Mouse (Mus musculus) cortical plate, adult 2 months (tissue): Measurements from ENCODE around the gene Sfxn1. TPM values are rescaled to one million over a fixed set of nuclear protein-coding genes. Genes with fewer than 3 reads are reported as not detected.
A peak's percentile ranks its signal among the peaks of the same experiment; 100 is the strongest.

Experiments
- H3K27ac ChIP-seq: fragments of 200-500 bp; 2 replicates; pipeline ENCODE4 v1.5.1; 2012; ENCODE audit warnings: low read length, control low read depth, inconsistent platforms; ENCODE audit not compliant: insufficient read depth
- H3K4me1 ChIP-seq: fragments of 200-500 bp; 2 replicates; pipeline ENCODE4 v1.6.1; 2011; ENCODE audit warnings: low read length; ENCODE audit not compliant: control insufficient read depth, insufficient read depth
- H3K4me3 ChIP-seq: fragments of 200-500 bp; 2 replicates; pipeline ENCODE4 v1.5.1; 2011; ENCODE audit warnings: mild to moderate bottlenecking, low read length, control low read depth; ENCODE audit not compliant: insufficient read depth
- CTCF ChIP-seq: fragments of 200-500 bp; IDR thresholded peaks from 2 replicates; pipeline ENCODE4 v1.5.1; 2011; ENCODE audit warnings: mild to moderate bottlenecking, control low read depth, low read length; ENCODE audit not compliant: insufficient read depth; ENCODE audit errors: extremely low read depth
- POLR2A ChIP-seq: fragments of 200-500 bp; IDR thresholded peaks from 2 replicates; pipeline ENCODE4 v1.6.1; 2011; ENCODE audit warnings: mild to moderate bottlenecking, low read length, control low read depth; ENCODE audit not compliant: insufficient read depth; ENCODE audit errors: extremely low read depth
- polyA plus RNA-seq: library from polyadenylated mRNA; depleted of rRNA; stranded (reverse); fragments of >200 nt; gene quantifications from 2 replicates; pipeline ENCODE4 v1.2.3, GENCODE M21; 2012

Gene Sfxn1
- polyA plus RNA-seq, 1 experiment, result 42.7 TPM

DNA sequence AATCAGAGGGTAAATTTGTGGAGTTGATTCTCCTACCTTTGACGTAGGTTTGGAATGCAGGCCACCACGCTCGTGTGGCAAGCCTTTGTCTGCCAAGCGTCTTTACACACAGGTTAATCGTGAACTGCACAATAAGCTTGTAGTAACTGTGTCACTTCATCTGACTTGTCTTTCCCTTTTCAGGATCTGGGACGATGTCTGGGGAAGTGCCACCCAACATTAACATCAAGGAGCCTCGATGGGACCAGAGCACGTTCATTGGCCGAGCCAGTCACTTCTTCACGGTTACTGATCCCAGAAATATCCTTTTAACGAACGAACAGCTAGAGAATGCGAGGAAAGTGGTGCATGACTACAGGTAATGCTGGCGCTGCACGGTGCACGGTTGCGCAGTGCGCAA lies 13.6 kb downstream of the Sfxn1 start:
- Histone ChIP-seq H3K4me3 (no peak overlapping the region), H3K27ac (no peak overlapping the region), H3K4me1 (no peaks in the 10 kb centered on the region)
- TF ChIP-seq POLR2A (no peak), CTCF (no peak)

DNA sequence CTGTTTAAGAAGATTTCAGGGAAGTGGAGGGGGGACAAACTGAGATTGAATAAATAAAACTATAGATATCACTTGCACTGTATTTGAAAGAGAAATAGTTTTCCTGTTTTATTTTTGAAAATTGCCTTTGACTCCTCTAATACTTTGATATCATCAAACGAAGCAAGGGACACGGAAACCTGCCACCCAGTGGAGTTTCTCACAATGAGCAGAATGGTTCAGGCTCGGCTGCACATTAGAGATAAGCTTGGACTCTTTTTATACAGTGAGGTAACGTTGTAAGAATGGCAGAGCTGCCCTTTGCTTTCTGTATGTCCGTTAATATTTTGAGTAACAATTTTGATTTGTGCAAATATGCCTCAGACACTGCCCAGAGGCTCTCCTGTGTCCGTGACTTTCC lies 20.1 kb downstream of the Sfxn1 start:
- TF ChIP-seq POLR2A, result no peak
- Histone ChIP-seq H3K4me1 (peaks cover 2% of the 10 kb centered on the region; the same call in 1 of the 2 replicates), H3K27ac (no peak overlapping the region), H3K4me3 (no peak overlapping the region)

DNA sequence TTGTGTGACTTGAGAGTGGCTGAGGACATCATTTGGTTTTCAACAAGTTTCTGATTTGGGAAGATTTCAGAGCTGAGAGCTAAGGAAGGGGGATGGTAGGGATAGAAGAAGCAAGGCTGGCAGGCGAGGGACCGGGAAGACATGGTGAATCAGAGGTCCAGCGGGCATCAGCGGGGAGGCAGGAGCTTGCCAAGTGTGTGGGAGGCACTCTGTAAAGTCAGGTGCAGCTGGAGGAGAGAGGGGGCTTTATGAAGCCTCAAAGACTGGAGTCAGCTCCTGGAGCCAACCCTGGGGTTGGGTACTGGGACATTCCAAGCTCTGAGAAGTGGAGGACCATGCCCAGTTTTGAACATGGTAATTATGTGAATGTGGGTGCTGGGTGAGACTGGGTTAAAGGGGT lies 22.7 kb downstream of the Sfxn1 start:
- Histone ChIP-seq H3K27ac (no peak overlapping the region), H3K4me1 (peaks cover 4% of the 10 kb centered on the region; the same call in 1 of the 2 replicates), H3K4me3 (no peak overlapping the region)
- TF ChIP-seq CTCF, result no peak
- TF ChIP-seq POLR2A, result no peak

DNA sequence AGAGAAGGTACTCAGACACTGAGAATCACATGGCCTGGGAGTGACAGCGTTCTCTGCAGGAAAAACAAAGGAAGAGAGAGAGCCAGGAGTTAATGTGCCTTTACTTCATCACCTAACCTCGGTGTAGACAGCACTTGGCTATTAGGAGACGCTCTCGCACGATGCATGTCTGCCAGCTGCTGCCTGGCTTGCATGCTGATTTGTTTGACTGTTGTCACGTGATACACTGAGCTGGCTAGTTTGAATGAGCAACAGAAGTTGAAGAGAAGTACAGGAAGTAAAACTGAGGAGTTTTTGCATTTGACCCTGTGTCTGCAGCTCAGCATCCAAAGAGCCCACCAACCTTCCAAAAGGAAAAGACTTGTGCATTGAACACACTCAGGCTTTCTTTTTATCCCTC lies 23.3 kb downstream of the Sfxn1 start:
- Histone ChIP-seq H3K27ac (no peak overlapping the region), H3K4me1 (peaks cover 10% of the 10 kb centered on the region), H3K4me3 (no peak overlapping the region)
- TF ChIP-seq CTCF, result no peak
- TF ChIP-seq POLR2A, result no peak

DNA sequence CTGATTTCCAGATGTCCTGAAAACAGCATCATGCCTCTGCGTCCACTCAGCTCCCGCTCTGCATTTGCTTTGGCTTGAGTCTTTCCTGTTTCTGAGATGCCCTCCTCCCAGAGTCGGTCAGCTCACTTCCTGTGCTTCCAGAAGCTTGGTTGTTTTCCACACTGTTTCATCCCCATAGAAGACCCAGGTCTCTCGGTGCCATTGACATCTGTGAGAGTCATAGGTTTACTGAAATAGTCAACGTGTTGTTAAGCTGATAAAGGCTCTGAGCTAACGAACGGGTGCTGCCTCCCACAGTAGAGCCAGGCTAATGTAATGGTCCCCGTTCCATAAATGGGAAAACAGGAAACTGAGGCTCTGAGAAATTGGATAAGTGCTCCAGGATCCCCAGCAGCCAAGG lies 24.1 kb downstream of the Sfxn1 start:
- TF ChIP-seq POLR2A (no peak), CTCF (no peak)
- H3K4me3 ChIP-seq, result no peak overlapping the region
- peaks cover 14% of the 10 kb centered on the region for H3K4me1 ChIP-seq
- H3K27ac ChIP-seq, result no peak overlapping the region

DNA sequence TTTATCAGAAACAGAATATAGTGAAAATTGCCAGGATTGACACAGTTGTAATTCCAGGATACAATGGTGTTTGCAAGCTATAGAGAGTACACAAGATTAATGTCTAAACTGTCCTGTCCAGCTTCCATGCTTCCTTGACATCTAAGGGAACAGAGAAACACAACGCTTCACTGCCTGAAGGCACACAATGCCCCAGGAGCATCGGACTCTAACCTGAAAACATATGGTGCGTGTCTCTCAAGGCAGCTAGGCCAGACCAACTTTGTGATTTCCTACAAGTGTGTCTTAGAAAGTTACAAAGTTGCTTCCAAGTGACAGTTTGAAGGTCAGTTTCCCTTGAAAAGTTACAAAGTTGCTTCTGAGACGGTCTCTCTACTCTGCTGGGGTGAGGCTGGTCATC lies 25.6 kb downstream of the Sfxn1 start:
- no peak for TF ChIP-seq CTCF
- no peak for TF ChIP-seq POLR2A
- no peak overlapping the region for H3K27ac ChIP-seq
- no peak overlapping the region for H3K4me3 ChIP-seq
- peaks cover 18% of the 10 kb centered on the region for H3K4me1 ChIP-seq

DNA sequence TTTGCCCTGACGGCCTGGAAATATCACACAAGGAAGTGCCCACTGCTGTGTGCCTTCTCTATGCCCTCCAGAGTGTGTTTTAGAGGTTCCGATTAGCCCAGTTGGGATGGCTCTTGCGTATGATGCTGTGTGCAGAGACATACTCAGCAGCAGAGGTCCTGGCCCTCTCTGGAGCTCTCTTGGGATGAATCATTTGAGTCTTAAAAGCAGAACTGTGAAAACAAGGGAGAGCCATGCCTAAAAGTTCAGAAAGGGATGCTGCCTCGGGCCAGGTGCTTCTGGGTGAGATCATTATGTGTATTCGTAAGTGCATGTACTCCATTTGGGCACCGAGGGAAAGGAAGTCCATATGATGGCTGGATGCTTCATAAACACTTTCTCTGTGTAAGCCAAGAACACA lies 26.1 kb downstream of the Sfxn1 start:
- no peak for TF ChIP-seq CTCF
- TF ChIP-seq POLR2A, result no peak
- Histone ChIP-seq H3K27ac (no peak overlapping the region), H3K4me1 (peaks cover 18% of the 10 kb centered on the region), H3K4me3 (no peak overlapping the region)

DNA sequence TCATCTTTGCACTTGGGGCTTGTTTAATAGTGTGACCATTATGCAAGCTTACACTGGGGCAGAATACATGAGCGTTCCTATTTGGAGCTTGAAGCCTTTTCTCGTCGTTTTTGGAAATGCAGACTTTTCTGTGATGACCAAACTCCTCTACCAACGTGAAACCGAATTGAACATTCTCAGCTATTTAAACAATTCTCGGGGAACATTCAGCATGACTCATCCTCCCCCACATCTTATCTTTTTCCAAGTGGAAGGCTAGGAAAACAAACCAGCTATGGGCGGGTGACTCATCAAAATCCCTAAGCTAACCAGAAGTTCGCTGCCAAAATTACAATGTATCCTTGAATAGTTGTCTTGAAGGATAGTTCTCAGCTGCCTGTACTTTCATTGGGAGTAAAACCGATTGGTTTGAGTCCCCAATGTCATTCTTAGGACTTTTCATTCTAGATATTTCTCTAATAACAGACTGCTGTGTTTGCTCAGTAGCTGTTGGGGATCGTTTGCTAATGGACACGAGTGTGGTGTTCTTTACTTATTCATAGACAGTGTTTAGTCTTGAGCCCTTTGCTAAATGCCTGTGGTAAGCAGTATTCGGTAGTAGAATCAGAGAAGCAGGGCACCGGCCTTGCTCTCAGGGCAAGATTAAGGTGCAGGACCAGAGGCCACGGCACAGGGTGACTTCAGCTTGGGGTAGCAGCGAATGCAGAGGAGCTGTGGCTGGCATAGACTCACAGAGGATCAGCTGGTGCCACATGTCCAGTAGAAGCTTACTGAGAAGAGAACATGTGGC lies 29.6 kb downstream of the Sfxn1 start:
- TF ChIP-seq CTCF, result no peak
- no peak for TF ChIP-seq POLR2A
- Histone ChIP-seq H3K4me3 (no peak overlapping the region), H3K4me1 (peaks cover 16% of the 10 kb centered on the region), H3K27ac (peak overlapping the region; percentile 94)

DNA sequence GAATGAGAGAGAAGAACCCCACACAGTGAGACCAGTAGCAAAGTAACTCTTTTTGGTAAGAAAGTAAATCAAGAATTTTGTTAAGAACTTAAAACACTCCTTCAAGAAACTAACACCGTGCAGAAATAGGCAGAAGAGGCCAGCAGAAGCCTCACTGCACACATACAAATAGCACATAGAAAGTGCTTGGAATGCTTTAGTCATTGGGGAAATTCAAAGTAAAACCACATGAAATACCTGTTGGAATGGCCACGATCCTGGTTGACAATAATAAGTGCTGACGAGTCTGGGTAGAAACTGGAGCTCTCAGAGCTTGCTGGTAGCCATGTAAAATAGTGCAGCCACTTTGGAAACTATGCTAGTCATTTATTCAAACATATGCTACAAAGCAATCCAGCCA lies 30.4 kb downstream of the Sfxn1 start:
- TF ChIP-seq POLR2A, result no peak
- no peak overlapping the region for H3K4me3 ChIP-seq
- peaks cover 16% of the 10 kb centered on the region for H3K4me1 ChIP-seq
- H3K27ac ChIP-seq, result no peak overlapping the region

DNA sequence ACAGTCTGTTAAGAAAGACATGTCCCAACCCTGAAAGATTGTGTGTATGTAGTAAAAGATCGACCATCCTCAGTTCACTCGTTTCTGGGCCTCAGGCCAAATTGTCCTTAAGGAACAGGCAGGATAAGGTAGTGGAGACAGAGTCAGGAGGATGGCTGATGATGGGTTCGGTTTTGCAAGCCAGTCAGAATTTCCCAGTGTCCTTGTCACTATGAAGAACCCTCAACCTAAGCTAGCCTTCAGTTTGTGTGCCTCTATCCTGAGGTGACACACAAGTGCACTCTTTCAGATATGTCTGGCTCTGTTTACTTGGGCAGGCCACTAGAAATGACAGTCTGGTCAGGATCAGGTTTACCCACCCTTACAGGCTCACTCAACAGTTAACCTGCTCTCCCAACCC lies 31.6 kb downstream of the Sfxn1 start:
- no peak for TF ChIP-seq CTCF
- TF ChIP-seq POLR2A, result no peak
- no peak overlapping the region for H3K27ac ChIP-seq
- no peak overlapping the region for H3K4me3 ChIP-seq
- H3K4me1 ChIP-seq, result peaks cover 16% of the 10 kb centered on the region
